Mouse (Mus musculus) kidney, adult 8-10 months (tissue): ENCODE results near the gene Ckap2l.

Experiments used
- DNase-seq, 2 experiments: peaks; one replicate each; pipeline ENCODE4 v3.0.0; 2022

The Ckap2l gene

DNA sequence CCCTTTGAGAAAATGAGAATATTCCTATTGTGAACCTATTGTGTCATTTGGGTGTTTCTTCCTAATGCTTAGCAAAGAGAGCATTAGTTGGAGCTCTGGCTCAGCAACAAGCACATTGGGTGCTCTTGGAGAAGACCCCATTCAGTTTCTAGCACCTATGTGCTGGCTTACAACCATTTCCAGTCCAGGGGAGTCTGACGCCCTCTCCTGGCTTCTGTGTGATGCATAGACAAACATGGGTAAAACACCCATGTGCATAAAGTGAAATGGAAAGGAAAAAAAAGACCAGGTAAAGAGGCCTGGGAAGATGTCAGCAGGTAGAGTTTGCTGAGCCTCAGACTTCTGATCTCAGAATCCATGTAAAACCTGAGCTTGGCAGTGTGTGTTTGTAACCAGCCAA, 63.8 kb downstream of the Ckap2l start:
- DNase-seq = no peak

DNA sequence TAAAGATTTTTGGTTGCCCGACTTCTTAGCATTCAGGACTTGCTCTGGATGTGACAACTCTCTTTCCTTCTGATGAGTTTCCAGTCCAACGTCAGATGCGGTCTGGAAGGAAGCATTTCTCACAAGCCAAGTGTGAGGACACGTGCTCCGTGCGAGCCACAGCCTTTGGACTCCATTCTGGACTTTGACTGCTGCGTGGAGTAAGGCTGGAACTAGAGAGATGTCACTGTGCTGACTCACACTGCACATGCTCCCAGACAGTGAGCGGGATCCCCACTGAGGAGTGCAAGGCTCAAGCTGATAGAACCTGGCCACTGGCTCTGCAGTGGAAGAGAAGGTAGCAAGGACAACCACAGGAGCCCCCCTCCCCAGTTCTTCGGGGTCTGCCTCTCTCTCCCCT, 64.5 kb downstream of the Ckap2l start:
- DNase-seq = peak; percentile 89 to 91

DNA sequence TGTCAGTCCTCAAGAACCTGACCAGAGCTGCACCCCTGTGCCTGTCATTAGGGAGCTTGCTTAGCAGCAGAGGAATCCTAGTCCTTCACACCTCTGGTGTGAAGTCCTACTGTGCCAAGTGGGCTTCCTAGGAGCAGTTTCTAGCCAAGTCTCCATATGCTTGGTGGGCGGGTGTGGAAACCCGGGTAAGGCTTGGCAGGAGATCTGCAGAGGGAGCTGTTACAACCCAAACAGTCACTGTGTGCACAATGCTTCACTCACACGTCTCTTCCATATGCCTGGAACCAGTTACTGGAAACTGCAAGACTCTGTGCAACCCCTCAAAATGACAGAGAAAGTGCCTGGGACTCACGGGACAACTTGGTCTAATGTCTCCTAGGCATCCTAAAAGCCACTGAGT, 65.0 kb downstream of the Ckap2l start:
- no peak for DNase-seq

DNA sequence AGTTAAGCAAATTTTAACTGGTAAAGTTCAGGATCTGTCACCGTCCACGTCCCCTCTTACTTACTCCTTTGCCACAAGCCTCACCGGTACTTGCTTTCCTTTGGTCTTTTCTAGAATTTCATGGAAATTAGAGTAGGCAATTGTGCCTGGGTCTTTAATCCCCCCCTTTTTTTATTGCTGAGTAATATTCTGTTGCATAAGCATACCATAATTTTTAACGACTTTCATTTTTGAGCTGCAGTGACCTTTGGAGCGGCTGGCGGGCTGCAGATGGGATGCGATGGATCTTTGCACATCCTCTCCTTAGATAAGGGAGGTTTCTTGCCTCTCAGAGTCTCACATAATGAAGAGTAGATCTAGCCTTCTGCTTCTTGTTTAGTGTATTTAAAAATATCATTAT, 67.7 kb downstream of the Ckap2l start:
- no peak for DNase-seq

DNA sequence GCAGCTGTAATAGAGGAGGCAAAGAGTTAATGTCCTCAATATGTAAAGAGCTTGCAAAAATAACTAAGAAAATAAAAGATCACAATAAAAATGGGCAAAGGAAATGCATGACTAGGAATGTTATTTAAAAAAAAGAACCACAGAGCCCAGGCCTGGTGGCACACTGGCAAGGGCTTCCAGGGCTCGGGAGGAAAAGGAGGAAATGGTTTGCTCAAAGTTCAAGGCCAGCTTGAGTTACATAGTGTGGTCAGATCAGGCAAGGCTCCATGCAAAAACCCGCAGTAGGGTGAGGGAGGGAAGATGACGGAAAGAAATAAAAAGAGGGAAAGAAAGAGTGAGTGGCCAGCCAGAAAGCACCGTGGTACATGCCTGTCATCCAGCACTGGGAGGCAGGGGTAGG, 68.4 kb downstream of the Ckap2l start:
- no peak for DNase-seq

DNA sequence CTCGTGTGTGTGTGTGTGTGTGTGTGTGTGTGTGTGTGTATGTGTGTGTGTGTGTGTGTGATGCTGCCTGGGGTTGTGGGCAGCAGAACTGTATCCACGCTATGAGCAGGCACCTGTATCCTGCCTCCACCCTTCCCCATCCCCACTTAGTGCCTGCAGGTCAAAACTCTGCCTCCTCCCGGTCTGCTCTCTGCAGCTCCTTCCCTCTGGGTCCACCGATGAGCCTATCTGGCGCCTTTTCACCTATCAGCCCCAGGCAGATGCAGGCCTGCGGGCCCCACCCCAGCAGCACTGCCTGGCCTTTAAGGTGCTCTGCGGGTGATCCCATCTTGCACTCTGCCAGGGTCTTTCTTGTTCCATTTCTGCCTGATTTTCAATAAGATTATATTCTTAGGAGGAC, 69.3 kb downstream of the Ckap2l start:
- DNase-seq = no peak

DNA sequence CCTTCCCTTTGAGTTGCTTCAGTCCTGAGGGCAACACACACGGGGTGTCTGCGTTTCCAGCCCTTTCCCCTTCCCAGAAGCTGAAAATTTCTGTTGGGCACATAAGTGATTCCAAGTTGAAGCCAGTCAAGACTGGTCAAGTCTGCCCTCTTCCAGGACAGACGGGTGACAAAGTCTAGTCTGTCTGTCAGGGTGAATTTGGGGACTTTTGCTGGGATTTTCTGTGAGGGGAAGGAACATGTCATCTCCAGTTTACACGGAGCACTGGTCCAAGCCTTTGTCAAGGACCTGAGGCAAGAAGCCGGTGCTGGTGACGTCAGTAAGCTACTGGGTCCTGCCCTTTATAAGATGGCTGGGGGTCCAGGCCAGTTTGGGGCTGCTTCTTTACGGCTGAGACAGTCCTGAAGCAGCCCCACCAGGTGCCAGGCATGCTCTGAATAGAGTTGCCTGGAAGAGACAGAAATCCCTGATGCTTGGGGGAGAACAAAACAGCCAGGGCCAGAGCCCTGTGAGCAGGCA, 69.9 kb downstream of the Ckap2l start:
- no peak for DNase-seq

DNA sequence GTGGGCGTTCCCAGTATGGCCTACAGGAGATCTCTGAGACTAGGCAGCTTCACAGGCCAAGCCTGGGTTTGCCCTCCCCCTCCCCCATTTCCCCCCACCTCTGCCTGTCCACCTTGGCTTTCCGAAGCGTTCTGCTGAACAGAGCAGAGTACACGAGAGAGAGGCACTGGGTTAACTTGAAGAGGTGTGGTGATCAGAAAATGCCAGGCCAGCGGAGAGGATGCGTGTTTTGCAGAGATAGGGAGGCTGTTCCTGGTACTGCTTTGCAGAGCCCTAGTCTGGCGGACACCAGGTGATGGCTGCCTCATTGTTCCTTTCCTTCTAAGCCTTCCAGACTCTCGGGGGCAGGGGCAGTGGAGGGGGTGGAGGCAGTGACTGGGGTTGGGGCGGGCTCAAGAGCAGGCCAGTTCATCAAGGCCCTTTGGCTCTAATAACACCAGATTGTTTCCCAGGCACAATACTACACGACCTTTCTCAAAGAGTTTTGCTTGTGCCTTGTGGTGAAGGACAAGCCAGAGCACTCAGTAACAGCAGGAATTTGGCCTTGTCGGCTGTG, 70.6 kb downstream of the Ckap2l start:
- DNase-seq = no peak

DNA sequence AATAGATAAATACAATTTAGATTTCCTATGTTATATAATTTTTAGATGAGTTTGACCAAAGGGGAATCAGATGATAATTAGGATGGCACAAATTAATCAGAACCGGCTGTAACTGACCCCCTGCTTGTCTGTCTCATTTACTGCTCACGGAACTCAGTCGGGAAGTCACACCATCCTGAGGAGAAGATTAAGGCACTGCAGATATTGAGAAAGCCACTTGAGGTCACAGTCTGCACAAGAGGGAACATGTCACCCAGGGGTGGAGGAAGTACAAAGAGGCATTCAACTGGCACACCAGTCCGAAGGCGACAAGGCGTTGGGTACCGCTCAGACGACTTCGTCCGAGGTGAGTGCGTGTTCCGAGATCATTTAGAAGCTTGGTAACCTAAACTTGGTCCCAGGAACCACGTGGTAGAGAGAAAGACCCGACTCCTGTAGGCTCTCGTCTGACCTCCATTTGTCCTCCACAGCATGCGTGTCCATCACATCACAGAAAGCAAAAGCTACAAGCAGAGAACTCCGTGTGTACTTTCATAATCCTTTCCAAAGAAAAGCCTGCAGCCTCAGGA, 71.7 kb downstream of the Ckap2l start:
- no peak for DNase-seq

DNA sequence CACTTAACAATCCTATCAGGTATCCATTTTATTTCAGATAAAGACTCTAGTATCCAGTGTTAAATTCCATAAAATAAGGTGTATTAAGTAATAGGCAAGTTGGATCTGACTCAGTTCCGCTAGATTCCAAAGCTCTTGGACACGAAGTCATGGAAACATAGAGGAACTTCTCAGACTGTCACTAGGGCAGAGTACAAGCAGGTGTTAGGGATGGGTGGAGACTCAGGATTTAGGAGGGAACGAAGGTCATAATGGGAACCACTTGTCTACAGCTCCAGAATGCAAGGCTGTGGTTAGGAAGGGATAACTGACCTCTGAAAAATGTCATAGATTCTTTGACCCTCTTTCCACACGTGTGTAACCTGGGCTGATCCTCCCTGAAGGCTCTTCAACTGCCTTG, 72.8 kb downstream of the Ckap2l start:
- DNase-seq = no peak

DNA sequence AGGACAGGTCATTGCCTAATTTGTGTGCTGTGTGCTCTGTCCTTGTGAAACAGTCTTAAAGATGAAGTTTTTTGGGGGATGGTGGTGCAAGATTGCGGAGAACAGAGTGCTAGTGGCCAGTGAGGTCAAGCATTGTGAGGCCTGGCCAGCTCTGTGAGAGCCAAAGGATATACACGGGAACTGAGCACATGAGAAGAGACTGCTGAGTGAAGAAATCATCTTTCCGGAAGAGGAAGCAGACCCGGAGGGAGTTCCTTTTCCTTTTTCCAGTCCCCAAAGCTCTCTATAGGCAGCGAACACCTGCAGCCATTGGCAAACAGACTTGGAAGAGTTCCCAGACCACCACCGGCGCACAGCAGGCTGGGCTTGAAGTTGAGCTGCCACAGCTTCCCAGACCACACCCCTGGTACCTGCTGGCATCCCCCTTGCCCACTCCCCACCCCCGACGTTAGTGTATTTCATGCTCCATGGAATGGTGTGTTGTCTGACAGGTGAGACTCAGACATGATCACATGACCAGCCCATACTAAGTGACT, 75.8 kb downstream of the Ckap2l start:
- no peak for DNase-seq

DNA sequence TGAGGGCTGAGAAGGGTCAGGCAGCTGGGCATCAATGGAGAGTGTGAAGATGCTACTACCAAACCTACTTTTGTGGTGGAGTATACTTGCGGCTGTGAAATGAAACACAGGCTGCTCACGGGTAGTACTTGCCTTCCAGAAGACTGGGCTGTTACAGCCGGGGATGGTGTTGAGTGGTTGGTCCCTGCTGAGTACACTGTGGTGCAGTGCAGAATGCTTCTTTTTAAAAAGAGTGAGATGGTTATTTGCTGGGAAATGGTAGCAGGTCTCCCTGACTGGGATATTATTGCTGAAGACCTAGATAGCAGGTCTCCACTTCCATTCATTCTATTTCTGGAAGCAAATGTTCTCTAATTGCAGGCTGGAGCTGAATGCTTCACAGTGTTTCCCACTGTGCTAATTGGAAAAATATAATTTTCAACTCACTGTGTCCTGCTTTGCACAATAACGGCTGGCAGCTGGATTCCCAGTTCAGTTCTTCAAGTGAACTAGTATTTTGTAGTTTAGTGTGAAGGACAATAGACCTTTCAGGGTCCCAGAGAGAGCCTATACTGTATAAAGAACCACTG, 78.4 kb downstream of the Ckap2l start:
- no peak for DNase-seq
